Mouse (Mus musculus): ENCODE data around the gene Slc1a3.

- TF ChIP-seq POLR2A (IDR thresholded peaks at IDR 0.05; ENCODE audit: control insufficient read depth, extremely low read depth, insufficient read depth, low read length, poor library complexity) (no peak), CTCF (IDR thresholded peaks at IDR 0.05; ENCODE audit: borderline replicate concordance, control insufficient read depth, extremely low read depth, insufficient read depth, low read length, poor library complexity) (no peak)
Observed at GRCm38 (mm10) chr15:8652637-8653036, 57.9 kb downstream of the Slc1a3 start.
